5 mouse cellular contexts compared by ENCODE assay signal in genomic region chr11:83991701-83992100, GRCm38 (mm10).
"Had no signal": no experiment of that assay in that cellular context is flagged by ENCODE, and none has a peak within 500 bp of the region (broad histone marks: within the 10 kb centered on the region; RNA-seq: fewer than 3 reads in every experiment).

No protein-coding gene starts in this region.

- DNase-seq: kidney, postnatal 25 days; right cerebral cortex, postnatal 25 days; thymus, postnatal 36 days had no signal

- ATAC-seq: liver, embryonic 12.5 days; midbrain, embryonic 13.5 days had no signal
